Mouse (Mus musculus) layer of hippocampus, adult 9-10 months (tissue): ENCODE data around the gene Cxcl5.

Experiments
- DNase-seq: peaks from one replicate; pipeline ENCODE4 v3.0.0; 2022; ENCODE audit warnings: low spot score

The Cxcl5 gene

DNA sequence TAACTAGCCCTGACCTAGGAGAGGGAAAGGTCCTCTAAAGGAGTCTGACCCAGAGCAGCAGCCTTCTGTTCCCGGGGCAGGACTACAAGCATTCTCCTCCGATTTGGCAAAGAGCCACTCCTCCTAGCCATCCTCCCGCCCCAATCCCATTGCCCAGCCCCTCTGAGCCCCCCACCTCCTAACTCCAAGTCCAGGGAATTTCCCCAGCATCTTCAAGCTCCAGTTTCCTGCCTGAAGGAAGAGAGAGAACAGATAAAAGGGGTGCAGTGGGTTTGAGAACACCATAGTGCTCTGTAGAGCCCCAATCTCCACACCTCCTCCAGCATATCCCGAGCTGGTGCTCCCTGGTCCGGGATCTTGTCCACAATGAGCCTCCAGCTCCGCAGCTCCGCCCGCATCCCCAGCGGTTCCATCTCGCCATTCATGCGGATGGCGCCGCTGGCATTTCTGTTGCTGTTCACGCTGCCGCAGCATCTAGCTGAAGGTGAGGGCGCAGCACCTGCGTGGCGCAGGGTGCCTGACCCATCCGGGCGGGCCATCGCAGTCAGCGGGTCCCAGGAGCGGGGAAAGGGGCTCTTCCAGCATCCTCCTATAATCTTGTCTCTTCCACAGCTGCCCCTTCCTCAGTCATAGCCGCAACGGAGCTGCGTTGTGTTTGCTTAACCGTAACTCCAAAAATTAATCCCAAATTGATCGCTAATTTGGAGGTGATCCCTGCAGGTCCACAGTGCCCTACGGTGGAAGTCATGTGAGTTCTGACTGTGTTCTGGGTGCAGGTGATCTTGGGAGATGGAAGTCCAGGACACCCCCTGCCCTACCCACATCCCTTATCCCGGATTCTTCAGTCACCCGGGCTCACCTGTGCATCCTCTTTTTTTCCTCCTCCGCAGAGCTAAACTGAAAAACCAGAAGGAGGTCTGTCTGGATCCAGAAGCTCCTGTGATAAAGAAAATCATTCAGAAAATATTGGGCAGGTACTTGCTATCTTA lies at the start of gene Cxcl5:
Gene Cxcl5 (plus strand): TSS at position 284 of the 989 bp plus-strand sequence.
- no peak for DNase-seq

DNA sequence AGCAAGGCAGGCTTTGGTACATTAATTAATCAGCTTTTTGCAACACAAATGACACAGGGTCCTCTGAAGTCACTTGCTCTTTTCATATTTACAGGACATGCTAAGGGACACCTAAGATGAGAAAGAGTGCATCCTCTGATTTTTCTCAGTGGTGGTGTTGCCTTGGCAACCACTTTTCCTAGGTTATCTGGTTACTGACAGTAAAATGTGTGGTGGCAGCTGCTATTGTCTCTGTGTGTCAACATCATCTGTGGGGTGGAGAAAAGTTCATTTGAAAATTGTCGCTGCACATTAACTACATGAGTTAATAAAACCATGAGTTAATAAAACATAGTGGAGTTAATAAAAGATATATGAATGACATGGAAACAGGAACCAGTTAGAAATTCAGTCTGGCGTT lies 47.8 kb upstream of the Cxcl5 start:
- peak; percentile 12 for DNase-seq

- DNase-seq: no peak
Measured at GRCm38 (mm10) chr5:90717937-90718336, 41.2 kb upstream of the Cxcl5 start.

DNA sequence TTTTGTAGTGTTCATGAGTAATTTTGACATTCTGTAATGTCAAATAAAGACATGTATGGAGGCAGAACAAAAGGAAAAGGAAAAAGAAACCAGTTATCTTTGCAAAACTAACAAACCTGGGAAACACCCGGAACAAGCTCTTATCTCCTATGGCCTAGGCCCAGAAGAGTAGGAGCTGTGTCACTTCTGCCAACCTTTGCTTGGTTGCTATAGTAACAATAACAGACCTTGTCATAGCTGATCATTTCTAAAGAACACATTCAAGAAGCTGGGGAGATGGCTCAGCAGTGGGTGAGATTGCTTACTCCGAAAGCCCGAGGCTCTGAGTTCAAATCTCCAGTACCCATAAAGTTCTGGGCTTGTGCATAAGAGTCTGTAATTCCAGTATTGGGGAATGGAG lies 36.5 kb upstream of the Cxcl5 start:
- DNase-seq: no peak

DNA sequence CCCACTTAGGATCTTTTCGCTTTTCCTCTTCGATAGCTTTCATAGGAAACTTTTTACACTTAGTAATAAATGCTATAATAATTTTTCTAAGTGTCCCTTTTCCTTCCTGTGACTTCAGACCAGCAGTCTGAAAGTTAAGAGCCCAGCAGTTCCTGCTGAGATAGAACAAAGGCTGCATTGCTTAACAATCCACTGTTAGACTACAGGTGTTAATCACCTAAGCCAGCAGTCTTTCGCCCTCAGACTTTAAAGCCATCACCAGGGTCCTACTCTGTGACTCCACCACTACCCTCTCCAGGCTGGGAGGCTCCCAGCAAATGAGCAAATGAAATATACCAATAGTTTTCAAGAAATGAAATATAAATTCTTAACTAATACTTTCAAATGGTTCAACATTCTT lies 30.9 kb upstream of the Cxcl5 start:
- DNase-seq: no peak

GRCm38 (mm10) chr5:90731480-90731879 lies 27.7 kb upstream of the Cxcl5 start:
- no peak for DNase-seq

DNA sequence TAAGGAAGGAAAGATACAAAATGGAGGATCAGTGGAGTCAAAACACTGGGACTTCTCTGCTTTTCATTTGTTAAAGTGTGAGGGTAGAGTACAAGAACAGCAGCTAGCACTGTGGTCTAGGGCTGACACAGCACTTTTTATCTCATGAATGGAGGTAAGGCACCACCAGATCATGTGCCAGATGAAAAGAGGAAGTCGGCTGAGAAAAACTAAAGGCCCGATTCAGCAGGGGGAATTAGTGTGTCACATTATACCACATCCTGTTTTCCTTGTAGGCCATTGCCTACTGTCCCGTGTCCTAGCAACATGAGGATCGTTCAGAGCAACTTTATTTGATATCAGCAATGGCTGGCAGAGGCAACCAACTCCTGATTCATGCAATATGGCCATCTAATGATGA lies 17.1 kb upstream of the Cxcl5 start:
- no peak for DNase-seq

DNA sequence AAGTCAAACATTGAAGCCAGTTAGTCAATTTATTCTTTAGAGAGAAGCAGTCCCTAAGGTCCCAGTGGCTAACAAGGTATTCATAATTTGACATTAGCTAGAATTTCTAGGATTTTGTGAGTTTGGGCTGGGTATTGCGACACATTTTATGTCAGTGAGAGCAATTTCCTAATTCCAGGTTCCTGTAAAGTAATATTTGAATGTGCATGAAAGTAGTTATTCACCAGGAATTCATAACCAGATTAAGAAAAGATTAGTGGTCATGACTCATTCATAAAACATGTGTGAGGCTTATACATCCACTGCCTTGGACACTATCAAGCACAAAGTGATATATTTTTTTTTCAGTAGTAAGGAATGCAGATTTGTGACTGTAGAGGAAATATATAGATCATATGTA lies 5.2 kb upstream of the Cxcl5 start:
- DNase-seq: no peak

DNA sequence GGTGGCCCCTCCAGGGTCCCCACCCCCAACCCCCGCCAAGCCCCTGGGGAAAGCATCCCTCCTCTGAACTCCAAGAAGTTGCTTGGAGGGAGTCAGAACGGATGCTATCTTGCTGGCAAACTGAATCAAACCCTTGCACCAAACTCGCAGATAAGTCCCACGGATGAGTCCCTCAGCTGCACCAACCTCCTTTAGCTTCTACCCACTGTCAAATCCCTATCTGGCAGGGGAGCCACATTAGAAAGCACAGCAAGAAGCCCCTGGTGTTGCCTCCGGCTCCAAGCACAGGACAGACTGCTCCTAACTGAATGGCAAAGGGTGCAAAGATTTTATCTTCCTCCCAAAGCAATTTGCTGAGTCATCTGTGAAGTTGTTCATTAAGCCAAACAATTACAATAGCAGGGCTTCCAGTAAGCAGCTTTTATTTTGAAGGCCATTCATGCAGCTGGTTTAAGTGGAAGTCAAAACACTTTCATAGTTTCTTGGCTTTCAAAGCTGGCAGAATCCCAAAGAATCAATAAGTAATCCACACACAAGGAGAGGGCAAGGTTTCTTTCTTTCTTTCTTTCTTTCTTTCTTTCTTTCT lies 1.0 kb upstream of the Cxcl5 start:
- no peak for DNase-seq

- no peak for DNase-seq
Measured at GRCm38 (mm10) chr5:90760303-90760702, 1.1 kb downstream of the Cxcl5 start.

GRCm38 (mm10) chr5:90760844-90761243 lies 1.7 kb downstream of the Cxcl5 start:
- DNase-seq: no peak

GRCm38 (mm10) chr5:90761834-90762233 lies 2.7 kb downstream of the Cxcl5 start:
- DNase-seq: no peak

DNA sequence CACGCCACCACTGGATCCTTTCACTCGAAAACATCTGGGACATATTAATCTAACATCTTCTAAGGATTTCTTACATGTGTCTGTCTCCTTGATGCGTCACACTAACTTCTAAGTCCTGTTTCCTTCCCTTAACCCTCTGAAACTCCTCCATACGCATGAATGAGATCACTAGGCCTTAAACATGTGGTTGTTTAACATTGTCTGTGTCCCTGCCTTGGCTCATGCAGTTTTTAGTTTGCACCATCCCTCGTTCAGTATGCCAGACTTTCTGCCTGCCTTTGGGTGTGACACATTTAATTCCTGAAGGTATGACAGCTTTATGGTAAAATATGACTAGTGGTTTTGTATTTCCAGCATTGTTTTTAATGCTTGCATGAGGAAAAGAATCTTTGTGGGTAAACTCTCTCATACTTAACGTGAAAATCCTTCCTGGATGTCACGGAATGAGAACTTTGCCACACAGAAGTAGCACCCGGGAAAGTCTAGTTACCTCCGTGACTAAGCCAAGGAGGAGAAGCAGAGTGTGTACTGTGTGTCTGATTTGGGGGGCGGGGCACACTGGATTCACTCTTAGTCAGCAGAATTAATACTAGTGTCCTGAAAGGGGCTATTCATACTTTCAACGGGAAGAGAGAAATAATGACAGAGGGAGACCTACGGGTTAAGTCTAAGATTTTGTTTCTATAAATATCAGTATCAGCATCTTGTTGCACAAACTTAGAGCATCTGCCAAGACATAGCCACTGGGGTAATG lies 4.9 kb downstream of the Cxcl5 start:
- DNase-seq: no peak

GRCm38 (mm10) chr5:90765821-90766606 lies 6.9 kb downstream of the Cxcl5 start:
- DNase-seq: no peak

GRCm38 (mm10) chr5:90768218-90768617 lies 9.1 kb downstream of the Cxcl5 start, which contains the start of gene Ppbp:
Gene Ppbp, plus strand, starts transcription at chr5:90768518.
- no peak for DNase-seq

DNA sequence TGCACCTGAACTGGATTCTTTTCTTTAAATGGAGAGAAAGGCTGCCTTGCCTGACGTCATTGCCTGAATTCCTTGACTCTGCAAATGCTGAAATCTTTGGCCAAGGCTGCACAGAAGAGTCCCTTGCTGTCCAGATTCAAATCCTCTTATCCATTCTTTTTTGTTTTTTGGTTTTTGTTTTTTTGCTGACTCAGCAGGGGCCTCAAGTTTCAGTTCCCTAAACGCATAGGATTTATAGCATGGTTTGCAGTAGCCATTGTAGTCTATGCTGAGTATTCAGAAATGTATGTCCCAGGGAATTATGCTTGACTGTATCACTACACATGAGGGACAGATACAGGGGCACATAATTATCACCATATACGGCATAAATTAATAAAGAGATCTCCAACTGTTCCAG lies 12.2 kb downstream of the Cxcl5 start:
- DNase-seq: no peak

DNA sequence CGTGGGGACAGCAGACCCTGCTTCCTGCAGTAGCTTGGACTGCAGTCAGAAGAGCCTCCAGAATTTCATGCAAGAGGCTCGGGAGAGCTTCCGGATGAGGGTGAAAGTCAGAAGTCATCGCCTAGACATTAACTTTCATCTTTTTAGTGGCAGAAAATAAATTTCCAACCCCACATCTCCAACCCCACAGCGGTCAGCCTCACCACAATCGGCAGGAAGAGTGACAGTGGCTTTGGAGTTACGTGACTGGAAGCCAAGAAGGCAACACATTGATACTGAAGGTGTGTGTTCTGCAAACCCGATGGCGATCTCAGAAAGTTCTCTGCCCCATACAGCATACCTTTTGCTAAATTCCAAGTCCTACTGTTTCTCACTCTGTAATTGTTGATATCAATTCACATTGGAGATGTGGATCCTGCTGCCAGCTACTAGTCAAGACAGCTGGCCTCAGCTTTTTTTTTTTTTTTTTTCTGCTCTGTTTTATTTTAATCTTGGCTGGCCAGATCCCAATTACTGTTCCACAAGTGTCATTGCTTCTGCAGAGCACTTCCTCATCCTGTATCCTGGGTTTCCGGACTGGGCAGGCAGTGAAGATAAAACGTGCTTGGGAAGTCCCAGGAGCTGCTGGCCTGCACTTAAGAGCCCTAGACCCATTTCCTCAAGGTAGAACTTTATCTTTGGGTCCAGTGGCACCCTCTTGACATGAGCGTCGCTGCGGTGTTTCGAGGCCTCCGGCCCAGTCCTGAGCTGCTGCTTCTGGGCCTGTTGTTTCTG lies 12.9 kb downstream of the Cxcl5 start, which contains the start of gene Pf4:
Gene Pf4 (plus strand): TSS at position 556 of the 774 bp plus-strand sequence.
- no peak for DNase-seq

DNA sequence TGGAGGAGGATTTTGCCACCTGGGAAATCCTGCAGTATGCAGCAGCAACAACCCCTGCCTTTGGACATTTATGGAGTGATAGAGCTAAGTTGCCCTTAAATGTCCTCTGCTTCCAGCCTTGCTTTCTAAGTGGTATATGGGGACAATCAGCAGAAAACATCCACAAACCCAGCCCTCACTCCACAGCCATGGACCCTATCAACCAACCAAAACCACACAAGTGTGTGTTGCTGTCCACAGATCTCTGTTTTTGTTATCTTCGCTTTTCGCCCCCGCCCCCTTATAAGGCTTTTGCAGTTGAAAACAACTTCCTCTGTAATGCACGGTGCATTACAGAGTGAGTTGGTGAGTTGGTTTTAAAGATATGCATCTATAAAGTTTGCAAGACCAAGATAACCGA lies 16.4 kb downstream of the Cxcl5 start:
- DNase-seq: no peak

- no peak for DNase-seq
Measured at GRCm38 (mm10) chr5:90777621-90778020, 18.5 kb downstream of the Cxcl5 start.

DNA sequence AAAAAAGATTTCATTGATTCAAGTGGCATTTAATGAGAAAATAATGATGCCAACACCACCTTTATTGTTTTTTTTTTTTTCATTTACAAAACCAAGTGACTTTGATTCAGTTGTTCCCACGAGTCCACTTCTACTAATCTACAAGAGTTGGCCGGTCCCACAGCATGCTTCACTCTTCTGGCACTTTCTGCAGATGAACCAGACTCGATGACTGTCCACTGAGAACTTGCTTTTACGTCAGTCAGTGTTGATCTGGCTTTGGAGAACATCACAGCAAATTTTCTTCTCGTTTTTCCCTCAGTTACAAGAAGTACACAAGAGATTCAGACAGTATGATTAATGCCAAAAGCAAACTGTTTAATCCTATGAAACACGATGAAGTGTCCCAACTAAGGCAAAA lies 19.7 kb downstream of the Cxcl5 start:
- no peak for DNase-seq

- no peak for DNase-seq
Measured at GRCm38 (mm10) chr5:90783697-90784096, 24.5 kb downstream of the Cxcl5 start.
